ENCODE assay signal across 9 mouse cellular contexts in the genomic region with DNA sequence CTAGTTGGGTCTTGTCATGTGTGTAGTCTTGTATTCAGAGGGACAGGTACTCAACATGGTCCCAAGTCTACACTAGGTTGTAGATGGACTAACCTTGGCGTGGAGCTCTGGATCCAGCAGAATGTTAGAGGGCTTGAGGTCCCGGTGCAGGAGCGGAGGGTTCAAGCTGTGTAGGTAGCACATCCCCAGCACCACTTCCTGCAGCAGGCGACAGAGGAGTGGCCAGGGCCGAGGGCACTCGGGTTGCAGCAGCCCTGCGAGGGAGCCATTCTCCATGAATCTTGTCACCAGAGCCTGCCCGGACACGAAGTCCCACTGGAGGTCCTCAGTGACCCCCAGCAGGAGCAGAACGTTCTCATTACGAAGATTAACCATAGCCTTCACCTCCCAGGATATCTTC. TPM values are rescaled to one million over a fixed set of nuclear protein-coding genes. Genes with fewer than 3 reads are reported as not detected.
DNase-seq lines count a peak whose midpoint lies in the region; ATAC-seq and TF ChIP-seq lines count a peak whose summit lies in the region.
"Had no signal": no experiment of that assay in that cellular context is flagged by ENCODE, and none has a peak within 500 bp of the region (broad histone marks: within the 10 kb centered on the region; RNA-seq: fewer than 3 reads in every experiment).

No protein-coding gene starts in this region.

- no peaks in the 10 kb centered on the region for H3K36me3 ChIP-seq in kidney, embryonic 15.5 days
- 0 out of 2 replicates have a peak, but pooled peaks cover 2% of the 10 kb centered on the region for H3K36me3 ChIP-seq in heart, embryonic 13.5 days
- no peaks in the 10 kb centered on the region for H3K36me3 ChIP-seq in macrophage (ENCODE audit: inconsistent target)
- no peaks in the 10 kb centered on the region for H3K36me3 ChIP-seq in forebrain, embryonic 16.5 days (ENCODE audit: control insufficient read depth, insufficient read depth)

- peak overlapping the region; percentile 83 for H3K4me2 ChIP-seq in kidney, embryonic 15.5 days
- H3K4me2 ChIP-seq in heart, embryonic 13.5 days: peak overlapping the region; percentile 88
- no peak overlapping the region for H3K4me2 ChIP-seq in forebrain, embryonic 16.5 days (ENCODE audit: low read length)

- 0 out of 2 replicates have a peak overlapping the region, but pooled peaks have one; percentile 40 for H3K9ac ChIP-seq in kidney, embryonic 15.5 days
- peak overlapping the region; percentile 76; the same call in 1 of the 2 replicates for H3K9ac ChIP-seq in heart, embryonic 13.5 days
- no peak overlapping the region for H3K9ac ChIP-seq in forebrain, embryonic 16.5 days (replicated peaks; ENCODE audit: low read depth, low read length)

- no peaks in the 10 kb centered on the region for H3K9me3 ChIP-seq in kidney, embryonic 15.5 days (replicated peaks)
- H3K9me3 ChIP-seq in heart, embryonic 13.5 days: no peaks in the 10 kb centered on the region
- no peaks in the 10 kb centered on the region for H3K9me3 ChIP-seq in forebrain, embryonic 16.5 days (ENCODE audit: control insufficient read depth, low read length)

- 31% methylated on average over 11 of the region's 11 CpGs for WGBS in kidney, embryonic 15.5 days
- WGBS in bone marrow, adult 2 months: 50% methylated on average over 11 of the region's 11 CpGs
- WGBS in heart, embryonic 13.5 days: 28% methylated on average over 11 of the region's 11 CpGs
- WGBS in macrophage (ENCODE audit: missing documents): 59% methylated on average over 11 of the region's 11 CpGs
- WGBS in forebrain, embryonic 16.5 days: 43% methylated on average over 11 of the region's 11 CpGs

- H3K4me3 ChIP-seq in kidney, embryonic 15.5 days (replicated peaks): peak overlapping the region; percentile 51
- H3K4me3 ChIP-seq in bone marrow, adult 2 months (replicated peaks; ENCODE audit: control insufficient read depth, low read depth, low read length): peak overlapping the region; percentile 75
- H3K4me3 ChIP-seq in heart, embryonic 13.5 days: peak overlapping the region; percentile 60
- peak overlapping the region; percentile 73 for H3K4me3 ChIP-seq in macrophage (ENCODE audit: inconsistent target)
- no peak overlapping the region for H3K4me3 ChIP-seq in forebrain, embryonic 16.5 days (replicated peaks; ENCODE audit: low read length)
- no peak overlapping the region for H3K4me3 ChIP-seq in layer of hippocampus, adult 2 months

- no peak for TF ChIP-seq CTCF in bone marrow, adult 2 months (IDR thresholded peaks at IDR 0.05; ENCODE audit: control insufficient read depth, insufficient read depth, low read length)
- no peak for TF ChIP-seq CTCF in layer of hippocampus, adult 2 months (conservative IDR thresholded peaks at IDR 0.05)

- no peak overlapping the region for H3K27ac ChIP-seq in kidney, embryonic 15.5 days
- H3K27ac ChIP-seq in bone marrow, adult 2 months (ENCODE audit: control insufficient read depth, insufficient read depth, low read depth, low read length, poor library complexity): no peak overlapping the region
- H3K27ac ChIP-seq in heart, embryonic 13.5 days (replicated peaks): no peak overlapping the region
- no peak overlapping the region for H3K27ac ChIP-seq in macrophage
- no peak overlapping the region for H3K27ac ChIP-seq in forebrain, embryonic 16.5 days (ENCODE audit: low read length)
- no peak overlapping the region for H3K27ac ChIP-seq in layer of hippocampus, adult 2 months

- no peak for ATAC-seq in kidney, embryonic 15.5 days (replicated peaks; ENCODE audit: low FRiP score)
- ATAC-seq in heart, embryonic 13.5 days (ENCODE audit: extremely low read depth, insufficient number of reproducible peaks, low FRiP score, low TSS enrichment): no peak
- no peak for ATAC-seq in forebrain, embryonic 16.5 days

- peaks cover 38% of the 10 kb centered on the region for H3K4me1 ChIP-seq in kidney, embryonic 15.5 days
- H3K4me1 ChIP-seq in bone marrow, adult 2 months (ENCODE audit: control insufficient read depth, insufficient read depth, low read length): peaks cover 1% of the 10 kb centered on the region; the same call in 1 of the 2 replicates
- peaks cover 39% of the 10 kb centered on the region for H3K4me1 ChIP-seq in heart, embryonic 13.5 days
- peaks cover 11% of the 10 kb centered on the region for H3K4me1 ChIP-seq in forebrain, embryonic 16.5 days (replicated peaks; ENCODE audit: control insufficient read depth, insufficient read depth, low read length)

- H3K79me2 ChIP-seq in macrophage (ENCODE audit: inconsistent target): no peaks in the 10 kb centered on the region

- DNase-seq in kidney, postnatal 36 days: no peak
- no peak for DNase-seq in layer of hippocampus, adult 2 months (ENCODE audit: low spot score in 2 of 2)
- DNase-seq in cerebellum, postnatal 4 days (ENCODE audit: low spot score in 2 of 2): no peak
- DNase-seq: right cerebral cortex, postnatal 14 days had no signal

- no peak for TF ChIP-seq POLR2A in bone marrow, adult 2 months (IDR thresholded peaks at IDR 0.05; ENCODE audit: borderline replicate concordance, control insufficient read depth, low read depth, low read length)

- peaks cover 36% of the 10 kb centered on the region for H3K27me3 ChIP-seq in kidney, embryonic 15.5 days
- peaks cover 83% of the 10 kb centered on the region for H3K27me3 ChIP-seq in heart, embryonic 13.5 days (replicated peaks)
- H3K27me3 ChIP-seq in forebrain, embryonic 16.5 days (replicated peaks; ENCODE audit: control insufficient read depth, insufficient read depth, low read length): peaks cover 58% of the 10 kb centered on the region

RNA-seq across cellular contexts. Expression of a gene that starts 0.9 kb away (rescaled TPM):
- polyA plus RNA-seq in kidney, embryonic 15.5 days (2015; fragmentation: Nextera tagmentation; extraction: Ambion mirVana): 38.1 and 40.4 TPM in 2 replicates
- polyA plus RNA-seq in bone marrow, adult 2 months (2011; ENCODE audit: insufficient read depth, insufficient read length, low replicate concordance, missing spikeins): 27.7 and 38.9 TPM in 2 replicates
- polyA plus RNA-seq in heart, embryonic 13.5 days (2015; fragmentation: Nextera tagmentation; extraction: Ambion mirVana): 18.8 and 20.6 TPM in 2 replicates
- 10 to 100 TPM in 25 of 26 experiments, 1 to 10 TPM in 1; 6.2 to 29.8 (median 17.8) TPM for total RNA-seq in macrophage (2018; cell fraction: chromatin; rRNA removed)
- 10 to 100 TPM; 12.7 to 18.6 (median 16.5) TPM for total RNA-seq in macrophage (2018; cell fraction: cytosol; rRNA removed)
- 10 to 100 TPM; 12.5 to 38.8 (median 17.8) TPM for total RNA-seq in macrophage (2018; cell fraction: nucleus; rRNA removed)
- 11.7 to 24.6 TPM (median 17.7 TPM) in 3 replicates for polyA plus RNA-seq in macrophage (2018)
- polyA plus RNA-seq in forebrain, embryonic 16.5 days (2015; fragmentation: Nextera tagmentation; extraction: Ambion mirVana): 2.7 and 3.2 TPM in 2 replicates
- total RNA-seq in layer of hippocampus, adult 2 months (2021): 1 to 10 TPM; 1.2 to 2.9 TPM

RNA-seq across cellular contexts. Expression of a gene that starts 3.8 kb away (rescaled TPM):
- 13.9 and 15.8 TPM in 2 replicates for polyA plus RNA-seq in kidney, embryonic 15.5 days (2015; fragmentation: Nextera tagmentation; extraction: Ambion mirVana)
- polyA plus RNA-seq in bone marrow, adult 2 months (2011; ENCODE audit: insufficient read depth, insufficient read length, low replicate concordance, missing spikeins): 2.3 and 4.7 TPM in 2 replicates
- 17.7 TPM in 2 replicates for polyA plus RNA-seq in heart, embryonic 13.5 days (2015; fragmentation: Nextera tagmentation; extraction: Ambion mirVana)
- total RNA-seq in macrophage (2018; cell fraction: chromatin; rRNA removed): under 1 TPM in 7 of 26 experiments, not detected in 19; 0.18 to 0.42 (median 0.31) TPM
- total RNA-seq in macrophage (2018; cell fraction: cytosol; rRNA removed): under 1 TPM in 4 of 26 experiments, not detected in 22; 0.03 to 0.19 (median 0.05) TPM
- under 1 TPM in 4 of 26 experiments, not detected in 22; 0.15 to 0.24 (median 0.17) TPM for total RNA-seq in macrophage (2018; cell fraction: nucleus; rRNA removed)
- 0.04 to 0.07 TPM in 2 of 3 replicates, not detected in the other for polyA plus RNA-seq in macrophage (2018)
- 3.2 and 3.7 TPM in 2 replicates for polyA plus RNA-seq in forebrain, embryonic 16.5 days (2015; fragmentation: Nextera tagmentation; extraction: Ambion mirVana)
- 1 to 10 TPM; 4.4 to 5.6 TPM for total RNA-seq in layer of hippocampus, adult 2 months (2021)

RNA-seq across cellular contexts. Expression of a gene that starts 22.0 kb away (rescaled TPM):
- 0.69 and 0.73 TPM in 2 replicates for polyA plus RNA-seq in kidney, embryonic 15.5 days (2015; fragmentation: Nextera tagmentation; extraction: Ambion mirVana)
- 34.1 and 77.0 TPM in 2 replicates for polyA plus RNA-seq in bone marrow, adult 2 months (2011; ENCODE audit: insufficient read depth, insufficient read length, low replicate concordance, missing spikeins)
- 0.48 and 0.71 TPM in 2 replicates for polyA plus RNA-seq in heart, embryonic 13.5 days (2015; fragmentation: Nextera tagmentation; extraction: Ambion mirVana)
- under 1 TPM in 1 of 26 experiments, not detected in 25; 0.65 TPM for total RNA-seq in macrophage (2018; cell fraction: chromatin; rRNA removed)
- total RNA-seq in macrophage (2018; cell fraction: cytosol; rRNA removed): under 1 TPM; 0.11 to 0.69 (median 0.31) TPM
- total RNA-seq in macrophage (2018; cell fraction: nucleus; rRNA removed): 1 to 10 TPM in 1 of 26 experiments, under 1 TPM in 11, not detected in 14; 0.29 to 1.1 (median 0.52) TPM
- 0.25 to 0.33 TPM (median 0.32 TPM) in 3 replicates for polyA plus RNA-seq in macrophage (2018)
- polyA plus RNA-seq in forebrain, embryonic 16.5 days (2015; fragmentation: Nextera tagmentation; extraction: Ambion mirVana): 0.24 and 0.25 TPM in 2 replicates
- not detected for total RNA-seq in layer of hippocampus, adult 2 months (2021)

RNA-seq across cellular contexts. Expression of a gene that starts 26.5 kb away (rescaled TPM):
- 0.25 and 0.35 TPM in 2 replicates for polyA plus RNA-seq in kidney, embryonic 15.5 days (2015; fragmentation: Nextera tagmentation; extraction: Ambion mirVana)
- 2.8 and 6.5 TPM in 2 replicates for polyA plus RNA-seq in bone marrow, adult 2 months (2011; ENCODE audit: insufficient read depth, insufficient read length, low replicate concordance, missing spikeins)
- polyA plus RNA-seq in heart, embryonic 13.5 days (2015; fragmentation: Nextera tagmentation; extraction: Ambion mirVana): 0.25 and 0.27 TPM in 2 replicates
- 1 to 10 TPM in 1 of 26 experiments, under 1 TPM in 13, not detected in 12; 0.19 to 1.1 (median 0.33) TPM for total RNA-seq in macrophage (2018; cell fraction: chromatin; rRNA removed)
- total RNA-seq in macrophage (2018; cell fraction: cytosol; rRNA removed): under 1 TPM in 7 of 26 experiments, not detected in 19; 0.03 to 0.09 (median 0.05) TPM
- total RNA-seq in macrophage (2018; cell fraction: nucleus; rRNA removed): under 1 TPM in 14 of 26 experiments, not detected in 12; 0.11 to 0.50 (median 0.17) TPM
- 0.10 TPM in 1 of 3 replicates, not detected in the others for polyA plus RNA-seq in macrophage (2018)
- polyA plus RNA-seq in forebrain, embryonic 16.5 days (2015; fragmentation: Nextera tagmentation; extraction: Ambion mirVana): 0.21 and 0.38 TPM in 2 replicates
- total RNA-seq in layer of hippocampus, adult 2 months (2021): under 1 TPM in 1 of 2 experiments, not detected in 1; 0.22 TPM

RNA-seq across cellular contexts. Expression of a gene that starts 29.5 kb away (rescaled TPM):
- polyA plus RNA-seq in kidney, embryonic 15.5 days (2015; fragmentation: Nextera tagmentation; extraction: Ambion mirVana): 10.0 and 11.2 TPM in 2 replicates
- polyA plus RNA-seq in bone marrow, adult 2 months (2011; ENCODE audit: insufficient read depth, insufficient read length, low replicate concordance, missing spikeins): 1.6 TPM in 1 of 2 replicates, not detected in the other
- 1.2 and 2.1 TPM in 2 replicates for polyA plus RNA-seq in heart, embryonic 13.5 days (2015; fragmentation: Nextera tagmentation; extraction: Ambion mirVana)
- total RNA-seq in macrophage (2018; cell fraction: chromatin; rRNA removed): under 1 TPM in 2 of 26 experiments, not detected in 24; 0.70 to 0.99 TPM
- under 1 TPM in 25 of 26 experiments, not detected in 1; 0.15 to 0.77 (median 0.41) TPM for total RNA-seq in macrophage (2018; cell fraction: cytosol; rRNA removed)
- under 1 TPM in 3 of 26 experiments, not detected in 23; 0.45 to 0.98 (median 0.54) TPM for total RNA-seq in macrophage (2018; cell fraction: nucleus; rRNA removed)
- 0.22 to 0.72 TPM (median 0.41 TPM) in 3 replicates for polyA plus RNA-seq in macrophage (2018)
- polyA plus RNA-seq in forebrain, embryonic 16.5 days (2015; fragmentation: Nextera tagmentation; extraction: Ambion mirVana): 0.21 TPM in 1 of 2 replicates, not detected in the other
- 1 to 10 TPM; 1.4 to 1.6 TPM for total RNA-seq in layer of hippocampus, adult 2 months (2021)

Comparison
In these comparisons a context has a peak if more than half of its experiments do, and no peak if none do; other contexts are left out.
1. H3K4me3 ChIP-seq: peak in kidney, embryonic 15.5 days (single experiment), bone marrow, adult 2 months (single experiment), heart, embryonic 13.5 days (single experiment) and macrophage (single experiment); none in forebrain, embryonic 16.5 days (single experiment) and layer of hippocampus, adult 2 months (single experiment).
2. RNA of a gene that starts 22.0 kb away (polyA plus RNA-seq): 34.1 to 77.0 TPM in bone marrow, adult 2 months; 0.69 to 0.73 TPM in kidney, embryonic 15.5 days, 0.48 to 0.71 TPM in heart, embryonic 13.5 days, 0.25 to 0.33 TPM in macrophage and 0.24 to 0.25 TPM in forebrain, embryonic 16.5 days; every median in the first group is over 10 times any median in the second.